Mouse (Mus musculus) gastrocnemius, postnatal 14 days (tissue): ENCODE results near the gene Ugt1a7c. TPM values are rescaled to one million over a fixed set of nuclear protein-coding genes. Genes with fewer than 3 reads are reported as not detected.
"Not testable (repeated sequence)": the region's sequence is repeated elsewhere in the genome, so short reads cannot be mapped to it uniquely, and the experiment has no call there.

Experiments used
- DNase-seq: peaks from one replicate; pipeline ENCODE4 v3.0.0; 2021; ENCODE audit warnings: mixed read lengths
- intact Hi-C: fragments of 180-260 bp; cut with DNase I; formaldehyde crosslinking; loops from one replicate; pipeline ENCODE4 v1.15.1; 2025; ENCODE audit warnings: low total_unique reads
- total RNA-seq, 2 experiments: library from RNA; stranded (reverse); gene quantifications; 2 replicates each; pipeline ENCODE4 v1.2.3; 2021

The Ugt1a7c gene
- total RNA-seq, 2 experiments from 2014 or later: 0.60 to 0.94 TPM

GRCm38 (mm10) chr1:88218051-88218450 lies 123.2 kb downstream of the Ugt1a7c start:
- intact Hi-C loops: no loop called here
- DNase-seq: no peak

- no peak for DNase-seq
- intact Hi-C loops: no loop called here
Measured at GRCm38 (mm10) chr1:88218591-88218990, 123.7 kb downstream of the Ugt1a7c start.

- intact Hi-C loops: no loop called here
- no peak for DNase-seq
Measured at GRCm38 (mm10) chr1:88219054-88219453, 124.2 kb downstream of the Ugt1a7c start.

GRCm38 (mm10) chr1:88220336-88220735 lies 125.5 kb downstream of the Ugt1a7c start:
- intact Hi-C loops: no loop called here
- DNase-seq: no peak

GRCm38 (mm10) chr1:88222216-88222615 lies 127.4 kb downstream of the Ugt1a7c start:
- intact Hi-C loops: no loop called here
- DNase-seq: no peak

- intact Hi-C loops, DNase-seq: not testable (repeated sequence)
Measured at GRCm38 (mm10) chr1:88223011-88223515, 128.2 kb downstream of the Ugt1a7c start.

GRCm38 (mm10) chr1:88223591-88223990 lies 128.7 kb downstream of the Ugt1a7c start:
- no peak for DNase-seq
- intact Hi-C loops: no loop called here

GRCm38 (mm10) chr1:88224029-88224776 lies 129.3 kb downstream of the Ugt1a7c start:
- intact Hi-C loops: no loop called here
- DNase-seq: no peak

- intact Hi-C loops, DNase-seq: not testable (repeated sequence)
Measured at GRCm38 (mm10) chr1:88225301-88225700, 130.4 kb downstream of the Ugt1a7c start.

- no peak for DNase-seq
- intact Hi-C loops: no loop called here
Measured at GRCm38 (mm10) chr1:88225741-88226140, 130.9 kb downstream of the Ugt1a7c start.

GRCm38 (mm10) chr1:88226670-88227379 lies 132.0 kb downstream of the Ugt1a7c start, which contains the start of gene Mroh2a:
Mroh2a (plus strand) TSS chr1:88226986.
- intact Hi-C loops: no loop called here
- DNase-seq: no peak

GRCm38 (mm10) chr1:88227482-88227881 lies 132.6 kb downstream of the Ugt1a7c start:
- DNase-seq: no peak
- intact Hi-C loops: no loop called here

GRCm38 (mm10) chr1:88228121-88228520 lies 133.3 kb downstream of the Ugt1a7c start:
- intact Hi-C loops: no loop called here
- no peak for DNase-seq

GRCm38 (mm10) chr1:88229566-88229965 lies 134.7 kb downstream of the Ugt1a7c start:
- intact Hi-C loops: no loop called here
- no peak for DNase-seq

GRCm38 (mm10) chr1:88229986-88230385 lies 135.1 kb downstream of the Ugt1a7c start:
- no peak for DNase-seq
- intact Hi-C loops: no loop called here

- intact Hi-C loops: no loop called here
- no peak for DNase-seq
Measured at GRCm38 (mm10) chr1:88230421-88230820, 135.6 kb downstream of the Ugt1a7c start.

- peak; percentile 4 for DNase-seq
Measured at GRCm38 (mm10) chr1:88230981-88231802, 136.3 kb downstream of the Ugt1a7c start.

GRCm38 (mm10) chr1:88231803-88232499 lies 137.1 kb downstream of the Ugt1a7c start:
- DNase-seq: peak; percentile 7
- intact Hi-C loops: no loop called here

More at GRCm38 (mm10) chr1:88230981-88231802, 136.3 kb downstream of the Ugt1a7c start:
- intact Hi-C loops: no loop called here
